Mouse (Mus musculus) T-cell, adult 2 months (primary cell): Measurements from ENCODE around the gene Dpep1.
"Not testable (repeated sequence)": the region's sequence is repeated elsewhere in the genome, so short reads cannot be mapped to it uniquely, and the experiment has no call there.

ENCODE experiments used
- DNase-seq: peaks from one replicate; pipeline ENCODE4 v3.0.0; 2022; ENCODE audit warnings: low spot score

Dpep1 gene

GRCm38 (mm10) chr8:123185566-123186409, at the start of gene Dpep1:
Gene Dpep1 (plus strand): TSS chr8:123186242.
- no peak for DNase-seq

DNA sequence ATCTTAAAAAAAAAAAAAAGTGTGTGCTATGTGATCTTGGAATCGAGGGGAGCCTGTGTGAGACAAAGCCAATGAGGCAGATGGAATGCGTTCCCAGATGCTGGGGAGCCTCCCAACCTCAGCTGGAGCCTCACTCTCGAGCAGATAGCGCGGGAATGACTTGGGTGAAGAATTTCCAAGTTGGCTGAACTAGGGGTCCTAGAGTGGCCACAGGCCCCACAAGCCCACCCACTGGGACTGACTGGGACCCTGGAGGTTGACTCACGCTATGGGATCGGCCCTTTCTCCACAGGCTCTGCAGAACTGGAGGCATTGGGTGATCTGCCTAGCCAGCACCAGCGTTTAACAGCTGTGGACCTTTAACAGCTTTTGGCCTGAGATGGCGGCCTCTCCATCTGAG, 49.8 kb upstream of the Dpep1 start:
- no peak for DNase-seq

GRCm38 (mm10) chr8:123137645-123138077, 48.4 kb upstream of the Dpep1 start:
- no peak for DNase-seq

DNA sequence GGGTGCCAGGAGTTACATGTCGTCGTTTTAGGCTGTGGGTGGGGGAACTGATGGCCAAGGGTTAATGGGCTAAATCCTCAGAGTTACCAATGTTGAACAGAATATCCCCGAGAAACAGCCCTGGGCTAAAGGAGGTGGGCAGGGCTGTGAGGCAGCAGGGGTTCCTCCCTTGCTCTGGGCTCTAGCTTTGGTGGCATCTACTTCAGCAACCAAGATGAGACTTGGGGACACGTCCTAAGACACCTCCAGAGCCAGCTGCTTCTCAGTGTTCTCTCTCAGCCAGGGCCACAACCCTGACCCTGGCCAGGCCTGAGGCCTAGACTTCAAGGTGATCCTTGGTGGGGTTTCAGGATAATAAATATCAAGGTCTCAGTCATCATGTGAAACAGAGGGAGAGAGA, 47.3 kb upstream of the Dpep1 start:
- no peak for DNase-seq

GRCm38 (mm10) chr8:123141741-123142462, 44.1 kb upstream of the Dpep1 start:
- no peak for DNase-seq

- peak; percentile 28 for DNase-seq
These were observed 40.8 kb upstream of the Dpep1 start for GRCm38 (mm10) chr8:123145279-123145678.

- DNase-seq = no peak
These were observed 39.7 kb upstream of the Dpep1 start for GRCm38 (mm10) chr8:123146390-123146789.

- no peak for DNase-seq
These were observed 35.3 kb upstream of the Dpep1 start for GRCm38 (mm10) chr8:123150737-123151171.

GRCm38 (mm10) chr8:123155177-123155576, 30.9 kb upstream of the Dpep1 start:
- no peak for DNase-seq

DNA sequence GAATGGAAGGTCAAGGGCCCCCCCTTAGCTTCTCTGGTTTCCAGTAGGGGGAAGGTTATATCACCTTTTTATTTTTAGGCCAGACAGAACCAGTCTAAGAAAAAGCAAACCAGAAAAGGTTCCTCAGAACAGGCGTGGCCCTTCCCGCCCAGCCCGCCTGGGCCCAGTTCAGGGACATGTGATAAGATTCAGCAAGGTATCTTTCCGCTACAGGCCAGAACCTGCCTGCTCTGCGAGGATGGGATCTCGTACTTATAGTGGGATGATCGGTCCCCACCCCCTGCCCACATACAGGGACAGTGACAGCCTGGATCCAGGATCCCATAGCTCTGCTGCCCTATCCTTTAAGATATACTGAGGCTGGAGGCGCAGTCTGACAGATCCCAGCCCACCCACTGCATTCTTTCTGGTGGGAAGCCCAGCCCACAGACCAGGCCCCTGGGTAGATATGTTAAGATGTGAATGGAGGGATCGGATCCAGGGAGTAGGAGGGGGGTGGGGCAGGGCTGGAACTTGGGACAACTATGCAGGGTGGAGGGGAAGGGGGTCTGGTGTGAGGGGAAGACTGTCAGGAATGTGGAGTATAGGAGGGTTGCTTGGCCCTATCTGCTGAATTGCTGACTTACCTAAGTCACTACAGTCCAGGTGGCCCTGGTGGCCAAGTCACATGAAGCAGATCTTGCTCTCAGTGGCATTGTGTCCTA, 29.8 kb upstream of the Dpep1 start:
- DNase-seq = no peak

DNA sequence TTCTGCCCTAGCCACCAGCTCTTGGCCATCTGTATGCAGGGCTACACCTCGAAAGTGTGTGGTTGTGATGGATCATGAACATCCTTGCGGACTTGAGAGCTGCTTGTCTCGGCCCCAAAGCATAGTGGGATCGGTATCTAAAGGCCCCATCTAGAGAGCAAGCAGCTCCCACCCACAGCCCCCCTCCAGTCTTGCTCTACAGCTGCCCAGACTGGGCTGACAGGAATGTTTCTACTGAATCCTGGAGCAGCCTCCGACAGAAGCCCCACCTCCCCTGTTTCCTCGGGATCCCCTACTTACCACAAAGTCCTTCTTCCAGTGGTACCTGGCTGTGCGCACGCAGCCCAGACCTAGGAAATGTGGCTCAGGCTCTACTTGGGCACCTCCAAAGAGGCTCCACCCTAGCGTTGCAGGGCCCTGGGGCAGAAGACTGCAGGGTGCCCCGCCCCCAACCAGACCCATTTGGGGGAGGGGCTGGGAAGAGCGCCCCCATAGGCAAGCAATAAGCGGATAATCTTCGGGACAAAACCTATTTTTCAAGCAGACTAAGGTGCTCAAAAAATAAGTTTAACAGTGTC, 28.1 kb upstream of the Dpep1 start, which contains the start of gene Sult5a1:
Sult5a1 (minus strand) TSS at position 428 of the 578 bp plus-strand sequence.
- DNase-seq = no peak

- no peak for DNase-seq
These were observed 4.7 kb upstream of the Dpep1 start for GRCm38 (mm10) chr8:123181391-123181790.

GRCm38 (mm10) chr8:123188006-123188405, 2.0 kb downstream of the Dpep1 start:
- DNase-seq = no peak

DNA sequence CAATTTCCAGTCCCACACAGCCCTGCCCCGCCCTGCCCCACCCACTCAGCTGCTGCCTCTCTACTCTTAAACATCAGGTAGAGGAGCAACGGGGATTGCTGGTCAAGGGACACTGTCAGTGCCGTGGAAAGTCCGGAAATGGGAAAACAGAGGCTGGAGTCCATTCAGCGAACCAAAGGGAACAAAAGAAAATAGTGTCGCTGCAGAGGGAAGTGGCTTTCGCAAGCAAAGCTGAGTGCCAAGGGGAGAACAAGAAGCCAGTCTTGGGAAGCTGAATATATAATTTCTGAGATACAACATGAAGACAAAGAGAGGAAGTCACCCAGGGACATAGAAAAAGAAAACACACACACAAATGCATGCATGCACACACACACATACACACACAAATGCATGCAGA, 2.8 kb downstream of the Dpep1 start:
- no peak for DNase-seq

- peak; percentile 30 for DNase-seq
These were observed 4.6 kb downstream of the Dpep1 start for GRCm38 (mm10) chr8:123190678-123191077.

DNA sequence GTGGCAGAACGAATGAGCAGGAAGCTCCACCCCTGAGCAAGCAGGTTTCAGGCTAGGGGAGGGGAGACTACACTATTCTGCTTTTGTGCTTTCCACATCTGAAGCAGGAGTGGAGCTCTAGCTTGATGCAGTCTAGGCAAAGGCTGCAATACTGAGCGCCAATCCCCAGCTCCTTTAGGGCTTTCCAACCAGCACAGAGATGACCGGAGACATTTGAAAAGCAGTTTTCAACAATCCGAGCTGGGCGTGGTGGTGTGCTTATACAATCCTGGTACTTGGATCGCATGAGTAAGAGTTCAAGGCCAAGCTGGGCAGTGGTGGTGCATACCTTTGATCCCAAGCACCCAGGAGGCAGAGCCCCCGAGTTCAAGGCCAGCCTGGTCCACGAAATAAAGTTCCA, 5.9 kb downstream of the Dpep1 start:
- no peak for DNase-seq

DNA sequence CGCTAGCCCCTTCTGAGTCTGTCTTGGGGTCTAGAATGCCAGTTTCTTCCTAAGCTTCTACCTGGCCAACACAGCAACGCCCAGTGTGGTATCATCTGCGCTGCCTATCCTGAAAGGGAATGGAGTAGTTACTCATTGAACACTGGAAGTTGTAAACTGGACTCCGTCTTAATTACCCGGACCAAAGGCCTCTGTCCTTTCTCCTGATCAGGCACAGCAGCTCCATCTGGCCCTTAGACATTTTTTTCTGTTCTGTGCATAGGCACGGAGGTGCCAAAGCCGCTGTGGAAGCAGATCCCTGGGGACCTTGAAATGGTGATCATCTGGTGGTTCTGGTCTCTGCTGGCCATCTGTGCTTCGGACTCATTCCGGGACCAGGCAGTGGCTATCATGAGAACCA, 7.7 kb downstream of the Dpep1 start:
- DNase-seq = no peak

- DNase-seq = not testable (repeated sequence)
These were observed 11.0 kb downstream of the Dpep1 start for GRCm38 (mm10) chr8:123197016-123197415.

DNA sequence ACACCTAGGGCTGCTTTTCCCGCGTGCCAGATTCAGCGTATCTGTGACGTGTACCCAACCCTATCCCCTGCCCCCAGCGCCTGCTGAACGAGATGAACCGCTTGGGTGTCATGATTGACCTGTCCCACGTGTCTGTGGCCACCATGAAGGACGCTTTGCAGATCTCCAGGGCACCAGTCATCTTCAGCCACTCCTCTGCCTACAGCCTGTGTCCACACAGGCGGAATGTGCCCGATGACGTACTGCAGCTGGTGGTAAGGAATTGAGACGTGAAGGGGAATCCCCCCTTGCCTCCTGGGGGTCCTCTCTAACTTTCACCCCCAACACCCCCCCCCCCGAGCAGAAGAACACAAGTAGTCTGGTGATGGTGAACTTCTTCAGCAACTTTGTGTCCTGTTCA, 13.8 kb downstream of the Dpep1 start:
- DNase-seq = no peak

GRCm38 (mm10) chr8:123202288-123202687, 16.2 kb downstream of the Dpep1 start:
- DNase-seq = peak; percentile 57

DNA sequence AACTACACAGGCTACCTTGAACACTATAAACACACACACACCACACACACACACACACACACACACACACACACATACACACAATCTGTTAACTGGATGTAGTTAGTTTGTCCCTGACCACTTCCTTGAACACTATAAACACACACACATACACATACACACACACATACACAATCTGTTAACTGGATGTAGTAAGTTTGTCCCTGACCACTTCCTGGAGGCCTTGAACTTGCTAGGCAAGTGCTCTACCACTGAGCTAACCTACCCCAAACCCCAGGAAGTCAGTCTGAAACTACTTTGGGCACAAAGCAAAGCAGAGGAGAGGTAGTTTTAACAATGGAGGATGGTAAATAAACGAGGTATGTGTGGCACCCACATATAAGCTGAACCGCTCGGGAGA, 17.5 kb downstream of the Dpep1 start:
- peak; percentile 53 for DNase-seq

GRCm38 (mm10) chr8:123211876-123212275, 25.8 kb downstream of the Dpep1 start:
- DNase-seq = no peak
